Mouse (Mus musculus): ENCODE measurements at regions not wholly inside any gene's neighbourhood (a gene's known extent, or its start where the extent isn't known, plus 50 kb on each side); places are given as distances from the start of the nearest gene placed in this dataset.

- in situ Hi-C loops (cut with MboI; ENCODE audit: unreplicated experiment in 2 of 2): no loop called here
These were observed 169.6 kb upstream of the Jarid2 start for GRCm38 (mm10) chr13:44559706-44560105.

GRCm38 (mm10) chr13:44564705-44565104 is 164.6 kb upstream of the Jarid2 start:
- in situ Hi-C loops (cut with MboI; ENCODE audit: unreplicated experiment in 2 of 2): no loop called here

DNA sequence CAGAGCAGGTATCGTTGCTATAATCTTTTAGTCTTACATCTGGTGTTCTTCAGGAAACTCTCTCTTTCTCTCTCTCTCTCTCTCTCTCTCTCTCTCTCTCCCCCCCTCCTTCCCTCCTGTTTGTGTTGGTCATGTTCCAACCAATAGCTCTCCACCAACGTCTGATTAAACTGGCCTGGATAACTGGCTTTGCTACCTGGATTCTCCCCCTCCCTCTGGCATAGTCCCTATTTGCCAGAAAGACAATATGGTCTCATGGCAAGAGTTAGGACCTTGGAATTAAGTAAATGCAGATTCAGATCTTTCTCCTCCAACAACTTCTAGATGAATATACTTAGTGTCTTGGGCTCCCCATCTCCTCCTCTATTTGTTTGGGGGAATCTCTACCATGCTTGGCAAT is 161.6 kb upstream of the Jarid2 start:
- in situ Hi-C loops (cut with MboI; ENCODE audit: unreplicated experiment in 2 of 2): no loop called here

DNA sequence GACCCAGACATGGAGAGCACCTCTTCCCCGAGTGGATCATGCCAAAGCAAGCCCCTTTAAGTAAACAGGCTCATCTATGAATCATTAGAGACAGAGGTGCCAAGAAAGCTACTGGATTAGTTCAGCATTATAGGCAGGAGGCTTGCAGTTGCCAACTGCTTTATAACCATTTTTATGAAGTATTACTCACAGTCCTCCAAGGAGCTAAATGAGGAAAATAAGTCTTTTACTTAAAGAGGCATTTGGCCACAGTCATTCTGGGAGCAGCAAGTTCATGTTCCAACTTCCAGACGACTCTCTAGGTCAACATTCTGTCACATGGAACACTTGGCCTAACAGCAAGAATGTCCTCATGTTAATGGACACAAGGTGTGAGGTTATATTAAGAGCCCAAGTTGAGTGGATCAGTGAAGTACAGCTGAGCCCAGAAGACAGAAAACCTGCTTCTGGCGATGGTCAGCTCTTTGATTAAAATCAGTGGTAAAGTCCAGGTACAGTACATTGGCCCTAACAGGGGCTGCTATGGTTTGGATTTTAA is 160.0 kb upstream of the Jarid2 start:
- in situ Hi-C loops (cut with MboI; ENCODE audit: unreplicated experiment in 2 of 2): no loop called here

DNA sequence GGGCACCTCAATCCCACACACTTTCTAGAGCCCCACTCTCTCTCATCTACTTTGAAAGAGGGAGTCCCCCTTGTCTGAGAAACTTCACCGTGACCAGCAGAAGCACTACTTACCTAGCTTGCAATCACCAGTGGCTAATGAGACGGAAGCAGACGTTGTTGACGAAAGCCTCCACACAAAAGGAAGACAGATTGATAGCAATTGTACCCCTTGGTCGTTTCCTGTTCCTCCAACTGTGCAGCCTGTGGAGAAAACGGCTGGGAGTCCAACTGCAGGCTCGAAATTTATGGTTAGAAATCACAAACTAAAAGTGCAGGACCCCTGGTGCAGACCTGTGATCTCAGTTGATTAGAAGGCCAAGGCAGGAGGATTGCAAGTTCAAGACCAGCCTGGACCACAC is 155.8 kb upstream of the Jarid2 start:
- in situ Hi-C loops (cut with MboI; ENCODE audit: unreplicated experiment in 2 of 2): no loop called here

DNA sequence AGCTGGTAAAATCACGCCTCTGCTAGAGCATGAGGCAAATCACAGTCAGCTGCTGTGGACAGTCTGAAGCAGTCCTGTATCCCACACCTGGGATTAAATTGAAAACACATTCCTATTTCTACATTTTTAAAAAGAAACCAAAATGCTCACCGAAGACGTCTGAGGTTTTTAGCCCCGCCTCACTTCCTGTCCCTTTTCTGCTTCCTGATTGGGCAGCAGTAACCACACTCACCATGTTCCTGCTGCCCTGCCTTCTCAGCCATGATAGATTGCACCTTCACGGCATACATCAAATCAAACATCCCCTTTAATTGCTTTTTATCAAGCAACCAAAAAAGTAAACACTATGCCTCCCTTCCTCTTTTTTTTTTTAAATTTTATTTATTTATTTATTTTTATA is 150.1 kb upstream of the Jarid2 start:
- in situ Hi-C loops (cut with MboI; ENCODE audit: unreplicated experiment in 2 of 2): no loop called here

- in situ Hi-C loops (cut with MboI; ENCODE audit: unreplicated experiment in 2 of 2): no loop called here
These were observed 149.0 kb upstream of the Jarid2 start for GRCm38 (mm10) chr13:44580156-44580736.

DNA sequence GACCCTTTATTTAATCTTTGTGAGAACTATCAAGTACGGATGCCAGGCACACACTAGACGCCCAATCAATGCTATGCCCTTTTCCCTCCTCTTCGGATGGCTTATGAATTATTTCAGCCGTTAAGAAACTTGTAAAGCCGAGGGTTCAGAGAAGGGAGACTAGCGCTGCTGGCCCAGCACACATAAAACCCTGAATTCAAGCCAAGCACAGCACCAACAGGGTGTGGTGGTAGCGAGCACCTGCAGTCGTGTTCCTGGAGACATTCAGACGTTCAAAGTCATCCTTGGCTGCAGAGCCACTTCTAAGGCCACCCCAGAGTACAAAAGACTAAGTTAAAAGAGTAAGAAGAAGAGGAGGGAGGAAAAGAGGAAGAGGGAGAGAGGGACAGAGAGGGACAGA is 148.5 kb upstream of the Jarid2 start:
- in situ Hi-C loops (cut with MboI; ENCODE audit: unreplicated experiment in 2 of 2): no loop called here

GRCm38 (mm10) chr13:44581947-44582766 is 147.1 kb upstream of the Jarid2 start:
- in situ Hi-C loops (cut with MboI; ENCODE audit: unreplicated experiment in 2 of 2): no loop called here

GRCm38 (mm10) chr13:44582767-44583085 is 146.5 kb upstream of the Jarid2 start:
- in situ Hi-C loops (cut with MboI; ENCODE audit: unreplicated experiment in 2 of 2): no loop called here

- in situ Hi-C loops (cut with MboI; ENCODE audit: unreplicated experiment in 2 of 2): no loop called here
These were observed 145.7 kb upstream of the Jarid2 start for GRCm38 (mm10) chr13:44583614-44584013.

DNA sequence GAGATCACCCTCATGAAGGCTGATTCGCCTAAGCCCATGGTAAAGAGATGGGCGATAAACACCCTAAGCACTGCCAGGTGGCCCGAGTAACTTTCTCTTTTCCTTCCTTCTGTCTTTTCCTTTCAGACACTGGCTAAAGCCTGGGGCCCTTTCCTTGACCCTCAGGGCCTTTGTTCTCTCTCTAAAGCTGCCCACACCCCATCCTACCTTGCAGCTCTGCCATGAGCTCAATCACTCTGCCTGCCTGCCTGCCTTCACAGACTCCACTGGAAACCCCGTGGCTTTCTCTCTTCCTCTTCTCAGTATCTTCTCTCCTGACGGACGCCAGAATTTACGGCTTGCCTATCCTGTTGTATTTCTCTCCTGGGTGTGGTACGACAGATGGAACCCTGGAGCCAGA is 145.1 kb upstream of the Jarid2 start:
- in situ Hi-C loops (cut with MboI; ENCODE audit: unreplicated experiment in 2 of 2): no loop called here

- in situ Hi-C loops (cut with MboI; ENCODE audit: unreplicated experiment in 2 of 2): no loop called here
These were observed 144.7 kb upstream of the Jarid2 start for GRCm38 (mm10) chr13:44584551-44584950.

DNA sequence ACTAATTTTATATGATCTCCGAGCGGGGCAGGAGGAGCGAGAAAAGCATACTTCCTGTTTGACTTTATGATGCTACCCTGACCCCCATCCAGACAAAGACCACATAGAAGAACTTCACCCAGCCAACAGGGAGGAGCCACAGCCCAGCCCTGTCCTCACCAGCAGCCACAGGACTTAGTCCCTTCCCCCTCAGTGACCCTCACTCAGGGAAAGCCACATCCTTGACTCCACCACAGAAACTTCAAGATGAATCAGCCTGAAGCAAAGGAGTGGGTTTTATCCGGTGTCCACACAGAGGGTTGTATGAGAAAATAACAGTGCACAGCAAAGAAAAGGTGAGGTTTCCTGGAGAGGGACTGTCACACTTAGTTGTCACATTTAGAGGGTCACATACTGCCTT is 141.4 kb upstream of the Jarid2 start:
- in situ Hi-C loops (cut with MboI; ENCODE audit: unreplicated experiment in 2 of 2): no loop called here

- in situ Hi-C loops (cut with MboI; ENCODE audit: unreplicated experiment in 2 of 2): no loop called here
These were observed 134.6 kb upstream of the Jarid2 start for GRCm38 (mm10) chr13:44594645-44595044.

GRCm38 (mm10) chr13:44597666-44598065 is 131.6 kb upstream of the Jarid2 start:
- in situ Hi-C loops (cut with MboI; ENCODE audit: unreplicated experiment in 2 of 2): no loop called here

GRCm38 (mm10) chr13:44601024-44601423 is 128.2 kb upstream of the Jarid2 start:
- in situ Hi-C loops (cut with MboI; ENCODE audit: unreplicated experiment in 2 of 2): no loop called here

- in situ Hi-C loops (cut with MboI; ENCODE audit: unreplicated experiment in 2 of 2): no loop called here
These were observed 126.6 kb upstream of the Jarid2 start for GRCm38 (mm10) chr13:44602658-44603057.

- in situ Hi-C loops (cut with MboI; ENCODE audit: unreplicated experiment in 2 of 2): no loop called here
These were observed 121.7 kb upstream of the Jarid2 start for GRCm38 (mm10) chr13:44607316-44608285.

GRCm38 (mm10) chr13:44608286-44608675 is 121.0 kb upstream of the Jarid2 start:
- in situ Hi-C loops (cut with MboI; ENCODE audit: unreplicated experiment in 2 of 2): no loop called here

- in situ Hi-C loops (cut with MboI; ENCODE audit: unreplicated experiment in 2 of 2): no loop called here
These were observed 120.5 kb upstream of the Jarid2 start for GRCm38 (mm10) chr13:44608681-44609335.
